Mouse (Mus musculus): Measurements from ENCODE around the gene Etl4.

GRCm38 (mm10) chr2:20747723-20748122, 838.1 kb downstream of the Etl4 start:
- TF ChIP-seq CTCF (IDR thresholded peaks at IDR 0.05; ENCODE audit: low read depth) (no peak), EP300 (IDR thresholded peaks at IDR 0.05; ENCODE audit: low read depth) (no peak)

All from heart, postnatal 0 days (tissue).